Mouse (Mus musculus) embryonic fibroblast, embryonic 13.5 days (primary cell): ENCODE results near the gene Zfp865. TPM values are rescaled to one million over a fixed set of nuclear protein-coding genes. Genes with fewer than 3 reads are reported as not detected.
A peak's percentile ranks its signal among the peaks of the same experiment; 100 is the strongest.

ENCODE experiments used
- H3K27ac ChIP-seq: 2 replicates; pipeline ENCODE4 v1.5.1; 2012; ENCODE audit warnings: low read length, control low read depth, inconsistent platforms; ENCODE audit not compliant: insufficient read depth
- H3K4me1 ChIP-seq: 2 replicates; pipeline ENCODE4 v1.6.1; 2011; ENCODE audit warnings: low read length; ENCODE audit not compliant: control insufficient read depth, insufficient read depth
- H3K4me3 ChIP-seq: 2 replicates; pipeline ENCODE4 v1.5.1; 2011; ENCODE audit warnings: mild to moderate bottlenecking, control low read depth, low read length; ENCODE audit not compliant: insufficient read depth
- CTCF ChIP-seq: IDR thresholded peaks from 2 replicates; pipeline ENCODE4 v1.5.1; 2011; ENCODE audit warnings: mild to moderate bottlenecking, control low read depth, low read length, moderate library complexity, borderline replicate concordance; ENCODE audit not compliant: insufficient read depth
- POLR2A ChIP-seq: IDR thresholded peaks from 2 replicates; pipeline ENCODE4 v1.6.1; 2011; ENCODE audit warnings: low read depth, mild to moderate bottlenecking, control low read depth, low read length, moderate library complexity
- polyA plus RNA-seq: library from polyadenylated mRNA; stranded (reverse); fragments of >200 nt; gene quantifications from 2 replicates; pipeline ENCODE4 v1.2.4, GENCODE M21; 2011; ENCODE audit warnings: low read depth; ENCODE audit not compliant: missing spikeins, insufficient read length

Zfp865 gene
- polyA plus RNA-seq, 1 experiment, result 29.4 TPM

DNA sequence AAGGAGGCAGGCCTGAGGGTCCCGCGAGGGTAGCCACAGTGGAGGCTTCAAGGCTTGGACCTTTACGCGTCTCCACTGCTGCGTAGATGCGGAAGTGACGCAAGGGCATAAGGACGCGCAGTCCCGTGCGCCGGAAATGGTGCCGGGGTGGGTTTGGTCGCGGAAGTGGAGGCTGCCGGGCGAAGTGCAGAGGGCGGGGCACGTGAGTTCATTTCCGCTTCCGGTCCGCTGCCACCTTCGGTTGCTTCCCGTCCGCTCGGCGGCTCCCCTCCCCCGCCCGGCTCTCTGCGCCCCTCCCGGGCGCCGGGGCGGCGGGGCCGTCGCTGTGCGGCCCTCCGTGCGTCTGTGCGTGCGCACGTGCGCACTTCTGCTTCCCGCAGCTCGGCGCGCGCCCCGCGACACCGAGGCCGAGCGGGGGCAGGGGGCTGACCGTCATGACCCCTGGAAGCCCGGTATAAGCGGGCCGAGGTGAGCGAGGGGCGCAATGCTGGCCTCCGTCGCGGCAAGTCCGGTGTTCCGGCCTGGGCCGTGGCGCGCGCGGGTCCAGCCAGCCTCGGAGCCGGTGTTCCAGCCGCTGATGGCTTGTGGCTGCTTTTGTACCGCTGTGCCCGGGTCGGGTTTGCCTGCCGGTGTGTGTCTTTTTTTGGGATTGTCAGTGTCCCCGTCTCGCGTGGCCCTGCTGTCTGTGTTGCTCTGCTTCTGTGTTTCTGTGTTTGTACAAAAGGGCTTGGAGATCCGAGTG lies 60.0 kb downstream of the Zfp865 start, which contains the start of gene Epn1:
Gene Epn1 (plus strand): TSS at position 226 of the 742 bp plus-strand sequence.
- TF ChIP-seq CTCF, result no peak
- TF ChIP-seq POLR2A, result peak; percentile 56
- peak within 1 kb of the TSS; percentile 67 for H3K27ac ChIP-seq
- peak within 1 kb of the TSS; percentile 88 for H3K4me3 ChIP-seq
- H3K4me1 ChIP-seq, result peaks cover 2% of the 10 kb centered on the region; the same call in 1 of the 2 replicates

GRCm38 (mm10) chr7:5080815-5081214 lies 60.6 kb downstream of the Zfp865 start:
- Histone ChIP-seq H3K4me3 (peak overlapping the region; percentile 88), H3K27ac (peak overlapping the region; percentile 67), H3K4me1 (peaks cover 2% of the 10 kb centered on the region; the same call in 1 of the 2 replicates)
- TF ChIP-seq CTCF (no peak), POLR2A (no peak)

DNA sequence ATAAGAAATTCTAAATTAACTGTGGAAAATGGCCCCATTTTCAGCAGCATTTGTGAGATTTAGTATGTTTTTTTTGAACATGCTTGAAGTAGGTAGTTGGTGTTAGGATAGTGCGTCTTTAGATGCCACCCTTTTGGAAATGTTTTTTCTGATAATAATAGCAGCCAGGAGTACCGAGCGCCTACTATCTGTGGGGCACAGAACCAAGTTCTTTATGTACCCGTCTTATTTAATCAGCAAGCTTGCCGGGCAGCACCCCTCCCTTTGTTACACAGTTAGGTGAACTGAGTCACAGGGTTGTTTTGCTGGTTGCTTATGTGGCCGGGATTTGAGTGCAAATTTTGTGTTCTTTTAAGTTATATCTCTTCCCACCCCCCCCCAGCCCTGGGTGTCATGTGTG lies 61.1 kb downstream of the Zfp865 start:
- Histone ChIP-seq H3K4me3 (peak overlapping the region; percentile 47), H3K4me1 (peaks cover 2% of the 10 kb centered on the region; the same call in 1 of the 2 replicates), H3K27ac (no peak overlapping the region)
- TF ChIP-seq CTCF (no peak), POLR2A (no peak)

DNA sequence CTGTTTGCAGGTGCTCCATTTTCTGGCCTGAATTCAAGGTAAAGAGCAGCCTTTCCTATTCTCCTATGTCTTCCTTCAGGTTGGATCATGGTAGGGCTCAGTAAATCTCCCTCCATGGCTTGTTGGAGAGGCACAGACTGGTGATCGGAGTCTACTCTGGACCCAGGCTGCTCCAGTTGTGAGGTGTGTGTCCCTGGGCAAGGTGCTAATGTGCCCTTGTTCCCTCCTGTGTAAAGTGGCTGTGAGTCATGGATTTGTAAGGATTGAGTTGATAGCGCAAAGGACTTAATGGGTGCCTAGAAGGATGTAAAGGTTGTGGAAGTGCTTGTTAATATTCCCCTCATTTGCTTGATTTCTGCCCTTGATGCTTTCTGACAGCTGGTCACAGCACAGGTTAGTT lies 61.8 kb downstream of the Zfp865 start:
- Histone ChIP-seq H3K27ac (no peak overlapping the region), H3K4me1 (peaks cover 2% of the 10 kb centered on the region; the same call in 1 of the 2 replicates), H3K4me3 (peak overlapping the region; percentile 47; the same call in 1 of the 2 replicates)
- TF ChIP-seq CTCF (no peak), POLR2A (no peak)

- TF ChIP-seq CTCF (no peak), POLR2A (no peak)
- Histone ChIP-seq H3K27ac (no peak overlapping the region), H3K4me3 (no peak overlapping the region), H3K4me1 (peaks cover 2% of the 10 kb centered on the region; the same call in 1 of the 2 replicates)
Measured at GRCm38 (mm10) chr7:5083325-5084105, 63.3 kb downstream of the Zfp865 start.

GRCm38 (mm10) chr7:5085512-5085911 lies 65.3 kb downstream of the Zfp865 start:
- TF ChIP-seq POLR2A (no peak), CTCF (no peak)
- no peak overlapping the region for H3K4me3 ChIP-seq
- peaks cover 2% of the 10 kb centered on the region; the same call in 1 of the 2 replicates for H3K4me1 ChIP-seq
- H3K27ac ChIP-seq, result no peak overlapping the region

Other genes starting within 250 kb of the Zfp865 start
- not detected in 2 replicates for gene Fam71e2, start 249.1 kb upstream of the Zfp865 start, polyA plus RNA-seq
- 3.3 and 7.8 TPM in 2 replicates for gene Il11, start 237.5 kb upstream of the Zfp865 start, polyA plus RNA-seq
- not detected in 2 replicates for gene Tmem190, start 237.4 kb upstream of the Zfp865 start, polyA plus RNA-seq
- gene Tmem238, start 230.7 kb upstream of the Zfp865 start, polyA plus RNA-seq, result 4.3 and 5.3 TPM in 2 replicates
- gene Rpl28, start 227.5 kb upstream of the Zfp865 start, polyA plus RNA-seq, result 404 and 438 TPM in 2 replicates
- gene Ube2s, start 207.8 kb upstream of the Zfp865 start, polyA plus RNA-seq, result 172 and 191 TPM in 2 replicates
- gene Shisa7, start 175.7 kb upstream of the Zfp865 start, polyA plus RNA-seq, result not detected in 2 replicates
- 10.8 and 13.3 TPM in 2 replicates for gene Isoc2b, start 150.1 kb upstream of the Zfp865 start, polyA plus RNA-seq
- 9.3 and 11.2 TPM in 2 replicates for gene Isoc2a, start 143.2 kb upstream of the Zfp865 start, polyA plus RNA-seq
- not detected in 2 replicates for gene Gm36210, start 113.9 kb upstream of the Zfp865 start, polyA plus RNA-seq
- gene Zfp628, start 105.2 kb upstream of the Zfp865 start, polyA plus RNA-seq, result 5.2 and 6.3 TPM in 2 replicates
- 4.7 and 5.5 TPM in 2 replicates for gene Nat14, start 98.3 kb upstream of the Zfp865 start, polyA plus RNA-seq
- 24.1 and 29.8 TPM in 2 replicates for gene Ssc5d, start 94.6 kb upstream of the Zfp865 start, polyA plus RNA-seq
- not detected in 2 replicates for gene Sbk2, start 56.0 kb upstream of the Zfp865 start, polyA plus RNA-seq
- not detected in 2 replicates for gene Sbk3, start 49.2 kb upstream of the Zfp865 start, polyA plus RNA-seq
- 11.0 and 15.6 TPM in 2 replicates for gene Zfp579, start 24.2 kb upstream of the Zfp865 start, polyA plus RNA-seq
- 8.7 and 10.5 TPM in 2 replicates for gene Zfp524, start 6.0 kb upstream of the Zfp865 start, polyA plus RNA-seq
- gene Fiz1, start 5.7 kb upstream of the Zfp865 start, polyA plus RNA-seq, result 23.6 and 27.5 TPM in 2 replicates
- not detected in 2 replicates for gene Gm44973, start 4.9 kb upstream of the Zfp865 start, polyA plus RNA-seq
- gene Ccdc106, start 177 bp downstream of the Zfp865 start, polyA plus RNA-seq, result 1.7 and 3.8 TPM in 2 replicates
- 1.5 and 1.8 TPM in 2 replicates for gene 4632433K11Rik, start 13.7 kb downstream of the Zfp865 start, polyA plus RNA-seq
- gene Zfp784, start 18.1 kb downstream of the Zfp865 start, polyA plus RNA-seq, result 1.4 and 2.2 TPM in 2 replicates
- gene Zfp580, start 31.2 kb downstream of the Zfp865 start, polyA plus RNA-seq, result 11.8 and 18.1 TPM in 2 replicates
- gene U2af2, start 41.8 kb downstream of the Zfp865 start, polyA plus RNA-seq, result 193 and 210 TPM in 2 replicates
- gene Epn1, start 59.9 kb downstream of the Zfp865 start, polyA plus RNA-seq, result 66.2 and 69.3 TPM in 2 replicates
- not detected in 2 replicates for gene Rfpl4, start 96.6 kb downstream of the Zfp865 start, polyA plus RNA-seq
- 0.57 TPM in 1 of 2 replicates, not detected in the other for gene Rasl2-9, start 105.6 kb downstream of the Zfp865 start, polyA plus RNA-seq
- 0.04 TPM in 1 of 2 replicates, not detected in the other for gene Vmn1r55, start 129.3 kb downstream of the Zfp865 start, polyA plus RNA-seq
- not detected in 2 replicates for gene Vmn1r56, start 176.4 kb downstream of the Zfp865 start, polyA plus RNA-seq
- gene Vmn1r57, start 198.1 kb downstream of the Zfp865 start, polyA plus RNA-seq, result not detected in 2 replicates